15 mouse cellular contexts compared by ENCODE assay signal in genomic region chr1:156722089-156722488, GRCm38 (mm10).
"Had no signal": no experiment of that assay in that cellular context is flagged by ENCODE, and none has a peak within 500 bp of the region (broad histone marks: within the 10 kb centered on the region; RNA-seq: fewer than 3 reads in every experiment).

No protein-coding gene starts in this region.

- H3K9me3 ChIP-seq: intestine, embryonic 15.5 days; limb, embryonic 13.5 days; lung, embryonic 15.5 days; midbrain, embryonic 15.5 days; neural tube, embryonic 13.5 days had no signal

- DNase-seq: kidney, adult 18-20 months; kidney, postnatal 10 days; kidney, postnatal 4 days; left cerebral cortex, postnatal 4 days; lung, postnatal 14 days; right cerebral cortex, adult 18-20 months; right cerebral cortex, postnatal 25 days had no signal

- H3K27ac ChIP-seq: intestine, embryonic 15.5 days; layer of hippocampus, adult 2 months; limb, embryonic 13.5 days; lung, embryonic 15.5 days; macrophage; midbrain, embryonic 15.5 days; neural tube, embryonic 13.5 days; stomach, postnatal 0 days had no signal

- ATAC-seq: intestine, embryonic 15.5 days; midbrain, embryonic 15.5 days had no signal

- H3K9ac ChIP-seq: intestine, embryonic 15.5 days; limb, embryonic 13.5 days; lung, embryonic 15.5 days; midbrain, embryonic 15.5 days; neural tube, embryonic 13.5 days had no signal

- H3K4me2 ChIP-seq: intestine, embryonic 15.5 days; limb, embryonic 13.5 days; lung, embryonic 15.5 days; midbrain, embryonic 15.5 days; neural tube, embryonic 13.5 days had no signal

- H3K4me3 ChIP-seq: intestine, embryonic 15.5 days; layer of hippocampus, adult 2 months; limb, embryonic 13.5 days; lung, embryonic 15.5 days; midbrain, embryonic 15.5 days; neural tube, embryonic 13.5 days had no signal

- H3K36me3 ChIP-seq: intestine, embryonic 15.5 days; limb, embryonic 13.5 days; lung, embryonic 15.5 days; midbrain, embryonic 15.5 days; neural tube, embryonic 13.5 days had no signal

- H3K27me3 ChIP-seq: intestine, embryonic 15.5 days; lung, embryonic 15.5 days; midbrain, embryonic 15.5 days; neural tube, embryonic 13.5 days had no signal
